Mouse (Mus musculus) limb, embryonic 12.5 days (tissue): Measurements from ENCODE around the gene Rasal1. TPM values are rescaled to one million over a fixed set of nuclear protein-coding genes. Genes with fewer than 3 reads are reported as not detected.

Experiments used
- ATAC-seq: fragments of 200-750 bp; cut with Nextera tagmentation; 2 replicates; pipeline ENCODE4 v1.8.0; 2017; ENCODE audit warnings: low read depth, moderate TSS enrichment; ENCODE audit not compliant: insufficient number of reproducible peaks, insufficient read depth, low FRiP score, low TSS enrichment
- H3K27ac ChIP-seq: fragments of 300-500 bp; sonication (generic); 2 replicates; pipeline ENCODE4 v1.5.1; 2016; ENCODE audit warnings: mild to moderate bottlenecking, moderate library complexity
- H3K27me3 ChIP-seq: fragments of 300-500 bp; sonication (generic); 2 replicates; pipeline ENCODE4 v1.6.1; 2016; ENCODE audit warnings: mild to moderate bottlenecking, moderate library complexity
- H3K36me3 ChIP-seq: fragments of 300-500 bp; sonication (generic); 2 replicates; pipeline ENCODE4 v1.6.1; 2016; ENCODE audit warnings: mild to moderate bottlenecking, moderate library complexity
- H3K4me1 ChIP-seq: fragments of 300-500 bp; sonication (generic); replicated peaks from 2 replicates; pipeline ENCODE4 v1.6.1; 2016
- H3K4me2 ChIP-seq: fragments of 300-500 bp; sonication (generic); 2 replicates; pipeline ENCODE4 v1.6.1; 2016; ENCODE audit warnings: mild to moderate bottlenecking, moderate library complexity
- H3K4me3 ChIP-seq: fragments of 300-500 bp; sonication (generic); replicated peaks from 2 replicates; pipeline ENCODE4 v1.5.1; 2016; ENCODE audit warnings: mild to moderate bottlenecking
- H3K9ac ChIP-seq: fragments of 300-500 bp; sonication (generic); replicated peaks from 2 replicates; pipeline ENCODE4 v1.6.1; 2016; ENCODE audit warnings: mild to moderate bottlenecking, moderate library complexity
- H3K9me3 ChIP-seq: fragments of 300-500 bp; sonication (generic); 2 replicates; pipeline ENCODE4 v1.6.1; 2016; ENCODE audit warnings: mild to moderate bottlenecking, moderate library complexity
- WGBS: fragments of 180-500 bp; shearing (Covaris S2); methylation state at CpG from one replicate; pipeline ENCODE4 v1.1.7; 2016; 5-methylcytosine and 5-hydroxymethylcytosine counted together
- polyA plus RNA-seq: library from polyadenylated mRNA; unstranded; fragments of >200 nt; fragmentation: Nextera tagmentation; extraction: Ambion mirVana; gene quantifications from 2 replicates; pipeline ENCODE4 v1.2.1, GENCODE M21; 2016

Gene Rasal1
- polyA plus RNA-seq, 1 experiment from 2014 or later: 0.24 TPM

GRCm38 (mm10) chr5:120682982-120683771 is 34.6 kb downstream of the Rasal1 start:
- Histone ChIP-seq H3K9ac (no peak overlapping the region), H3K9me3 (no peaks in the 10 kb centered on the region), H3K36me3 (no peaks in the 10 kb centered on the region), H3K27ac (no peak overlapping the region), H3K4me3 (no peak overlapping the region), H3K4me2 (peak overlapping the region; percentile 31), H3K4me1 (peaks cover 26% of the 10 kb centered on the region), H3K27me3 (peaks cover 65% of the 10 kb centered on the region)
- 9% methylated on average over 24 of the region's 24 CpGs for WGBS
- ATAC-seq: no peak

GRCm38 (mm10) chr5:120685678-120686077 is 37.1 kb downstream of the Rasal1 start:
- Histone ChIP-seq H3K4me1 (peaks cover 31% of the 10 kb centered on the region), H3K27ac (no peak overlapping the region), H3K36me3 (no peaks in the 10 kb centered on the region), H3K4me3 (no peak overlapping the region), H3K4me2 (no peak overlapping the region), H3K9ac (no peak overlapping the region), H3K9me3 (no peaks in the 10 kb centered on the region), H3K27me3 (peaks cover 69% of the 10 kb centered on the region)
- ATAC-seq: no peak
- WGBS: 78% methylated on average over 8 of the region's 8 CpGs

DNA sequence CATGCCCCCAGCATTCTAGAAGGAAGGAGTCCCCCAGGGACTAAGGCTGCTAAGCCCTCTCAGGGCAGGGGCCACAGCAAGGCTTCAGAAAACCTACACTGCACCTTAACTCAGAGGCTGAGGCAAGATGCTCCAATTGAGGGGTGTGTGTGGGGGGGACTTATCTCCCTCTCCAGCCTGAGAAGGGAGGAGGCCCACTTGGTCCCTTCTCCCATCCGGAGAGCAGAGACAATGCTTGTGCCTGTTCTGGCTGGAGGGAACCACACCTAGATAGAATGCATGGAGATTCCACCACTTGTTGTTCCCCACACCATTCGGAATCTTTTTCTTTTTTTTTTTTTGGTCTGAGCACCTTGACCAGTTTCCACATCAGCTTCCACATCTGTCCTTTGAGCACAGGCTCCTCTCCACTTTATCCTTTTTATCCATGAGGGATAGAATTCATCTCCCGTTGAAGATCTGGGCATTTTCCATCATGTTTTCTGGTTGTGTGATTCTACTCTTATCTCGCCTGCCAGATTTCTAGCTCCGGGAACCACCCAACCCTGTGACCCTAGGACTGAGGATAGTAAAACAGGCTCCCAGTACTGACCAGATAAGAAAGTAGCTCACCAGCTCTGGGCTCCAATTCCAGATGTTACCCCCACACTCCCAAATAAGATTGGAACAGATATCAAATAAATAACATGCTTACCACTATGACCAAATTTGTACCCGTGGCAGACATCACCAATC is 38.3 kb downstream of the Rasal1 start:
- WGBS: 78% methylated on average over 6 of the region's 6 CpGs
- H3K27ac ChIP-seq: no peak overlapping the region
- H3K27me3 ChIP-seq: peaks cover 71% of the 10 kb centered on the region
- no peak for ATAC-seq
- peaks cover 28% of the 10 kb centered on the region for H3K4me1 ChIP-seq
- H3K4me2 ChIP-seq: no peak overlapping the region
- no peak overlapping the region for H3K9ac ChIP-seq
- H3K9me3 ChIP-seq: no peaks in the 10 kb centered on the region
- no peak overlapping the region for H3K4me3 ChIP-seq
- no peaks in the 10 kb centered on the region; the same call in 1 of the 2 replicates for H3K36me3 ChIP-seq

DNA sequence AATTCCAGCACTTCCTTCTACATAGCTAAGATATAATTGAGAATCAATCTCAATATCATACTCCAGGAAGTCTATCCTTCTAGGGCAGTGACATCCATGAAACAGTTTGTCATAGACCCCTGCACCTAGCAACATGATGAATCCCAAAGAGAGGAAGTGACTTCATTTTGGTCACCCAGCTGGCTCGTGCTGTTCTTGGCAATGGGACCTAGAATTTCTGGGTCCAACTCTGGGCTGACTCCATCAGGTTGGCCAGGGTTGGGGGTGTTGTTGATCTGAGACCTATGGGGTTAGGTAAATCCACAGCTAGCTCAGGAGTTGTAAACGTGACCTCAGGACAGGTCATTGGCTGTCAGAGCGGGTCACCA is 38.9 kb downstream of the Rasal1 start:
- no peak overlapping the region for H3K27ac ChIP-seq
- H3K36me3 ChIP-seq: no peaks in the 10 kb centered on the region; the same call in 1 of the 2 replicates
- no peak overlapping the region for H3K4me3 ChIP-seq
- whole genome bisulfite sequencing: 81% methylated on average over 3 of the region's 3 CpGs
- ATAC-seq: no peak
- peaks cover 71% of the 10 kb centered on the region for H3K27me3 ChIP-seq
- H3K4me2 ChIP-seq: no peak overlapping the region
- no peak overlapping the region for H3K9ac ChIP-seq
- peaks cover 23% of the 10 kb centered on the region for H3K4me1 ChIP-seq
- no peaks in the 10 kb centered on the region for H3K9me3 ChIP-seq

- Histone ChIP-seq H3K9ac (no peak overlapping the region), H3K4me3 (no peak overlapping the region), H3K9me3 (no peaks in the 10 kb centered on the region), H3K4me1 (peaks cover 19% of the 10 kb centered on the region), H3K4me2 (no peak overlapping the region), H3K36me3 (no peaks in the 10 kb centered on the region; the same call in 1 of the 2 replicates), H3K27ac (no peak overlapping the region), H3K27me3 (peaks cover 71% of the 10 kb centered on the region)
- no peak for ATAC-seq
- 76% methylated on average over 5 of the region's 5 CpGs for WGBS
Observed at GRCm38 (mm10) chr5:120687897-120688296, 39.3 kb downstream of the Rasal1 start.

GRCm38 (mm10) chr5:120688434-120688833 is 39.8 kb downstream of the Rasal1 start:
- Histone ChIP-seq H3K4me2 (no peak overlapping the region), H3K4me3 (no peak overlapping the region), H3K27ac (no peak overlapping the region), H3K27me3 (peaks cover 71% of the 10 kb centered on the region), H3K9me3 (no peaks in the 10 kb centered on the region), H3K4me1 (peaks cover 14% of the 10 kb centered on the region), H3K36me3 (no peaks in the 10 kb centered on the region; the same call in 1 of the 2 replicates), H3K9ac (no peak overlapping the region)
- ATAC-seq: no peak
- 22% methylated on average over 4 of the region's 4 CpGs for WGBS

- Histone ChIP-seq H3K9me3 (no peaks in the 10 kb centered on the region), H3K4me1 (peaks cover 25% of the 10 kb centered on the region), H3K27ac (no peak overlapping the region), H3K27me3 (peaks cover 71% of the 10 kb centered on the region), H3K4me2 (no peak overlapping the region), H3K4me3 (no peak overlapping the region), H3K9ac (no peak overlapping the region), H3K36me3 (no peaks in the 10 kb centered on the region; the same call in 1 of the 2 replicates)
- no peak for ATAC-seq
- WGBS: 61% methylated on average over 4 of the region's 4 CpGs
Observed at GRCm38 (mm10) chr5:120690417-120690816, 41.8 kb downstream of the Rasal1 start.

- no peak for ATAC-seq
- Histone ChIP-seq H3K9me3 (no peaks in the 10 kb centered on the region), H3K36me3 (no peaks in the 10 kb centered on the region; the same call in 1 of the 2 replicates), H3K27ac (no peak overlapping the region), H3K9ac (no peak overlapping the region), H3K4me1 (peaks cover 27% of the 10 kb centered on the region), H3K27me3 (peaks cover 72% of the 10 kb centered on the region), H3K4me3 (no peak overlapping the region), H3K4me2 (no peak overlapping the region)
- 71% methylated on average over 19 of the region's 19 CpGs for WGBS
Observed at GRCm38 (mm10) chr5:120692034-120692433, 43.4 kb downstream of the Rasal1 start.

GRCm38 (mm10) chr5:120693931-120694694 is 45.5 kb downstream of the Rasal1 start:
- no peak overlapping the region for H3K9ac ChIP-seq
- peaks cover 38% of the 10 kb centered on the region for H3K4me1 ChIP-seq
- 11% methylated on average over 38 of the region's 38 CpGs for WGBS
- no peaks in the 10 kb centered on the region for H3K9me3 ChIP-seq
- peaks cover 93% of the 10 kb centered on the region for H3K27me3 ChIP-seq
- no peak for ATAC-seq
- peak overlapping the region; percentile 35 for H3K4me3 ChIP-seq
- H3K4me2 ChIP-seq: peak overlapping the region; percentile 51
- H3K27ac ChIP-seq: no peak overlapping the region
- no peaks in the 10 kb centered on the region; the same call in 1 of the 2 replicates for H3K36me3 ChIP-seq

GRCm38 (mm10) chr5:120694695-120695074 is 46.1 kb downstream of the Rasal1 start:
- 2% methylated on average over 41 of the region's 41 CpGs for WGBS
- Histone ChIP-seq H3K27me3 (peaks cover 98% of the 10 kb centered on the region), H3K4me3 (peak overlapping the region; percentile 35), H3K27ac (no peak overlapping the region), H3K36me3 (no peaks in the 10 kb centered on the region; the same call in 1 of the 2 replicates), H3K9me3 (no peaks in the 10 kb centered on the region), H3K4me1 (peaks cover 44% of the 10 kb centered on the region), H3K4me2 (peak overlapping the region; percentile 51), H3K9ac (no peak overlapping the region)
- ATAC-seq: no peak
